Mouse (Mus musculus) megakaryocyte-erythroid progenitor cell, adult 5-6 weeks (primary cell): ENCODE data around the gene Gm49394. TPM values are rescaled to one million over a fixed set of nuclear protein-coding genes. Genes with fewer than 3 reads are reported as not detected.

ENCODE experiments used
- total RNA-seq, 2 experiments: library from RNA; stranded (forward) in 1 of 2; stranded (reverse) in 1 of 2; fragments of 200-1000, 215-1000 nt in 1 of 2; fragments of >200 nt in 1 of 2; fragmentation: Nextera tagmentation in 1 of 2; gene quantifications; 2 replicates each; pipeline ENCODE4 v1.2.3; 2014 to 2017

Gene Gm49394
- total RNA-seq, 2 experiments from 2014 or later: not detected

Other genes starting within 250 kb of the Gm49394 start
- 2.0 TPM in 1 of 2 replicates, not detected in the other for gene Syt8, start 235.1 kb downstream of the Gm49394 start, total RNA-seq (2014; fragmentation: Nextera tagmentation)
- not detected in 2 replicates for gene Syt8, start 235.1 kb downstream of the Gm49394 start, total RNA-seq (2017)
- gene Tnni2, start 228.1 kb downstream of the Gm49394 start, total RNA-seq (2014; fragmentation: Nextera tagmentation): not detected in 2 replicates
- gene Tnni2, start 228.1 kb downstream of the Gm49394 start, total RNA-seq (2017): 0.99 and 18.9 TPM in 2 replicates
- gene Lsp1, start 209.1 kb downstream of the Gm49394 start, total RNA-seq (2014; fragmentation: Nextera tagmentation): 16.9 and 39.8 TPM in 2 replicates
- gene Lsp1, start 209.1 kb downstream of the Gm49394 start, total RNA-seq (2017): 12.1 and 42.5 TPM in 2 replicates
- gene Tnnt3, start 171.1 kb downstream of the Gm49394 start, total RNA-seq (2014; fragmentation: Nextera tagmentation): not detected in 2 replicates
- not detected in 2 replicates for gene Tnnt3, start 171.1 kb downstream of the Gm49394 start, total RNA-seq (2017)
- 13.0 and 13.8 TPM in 2 replicates for gene Mrpl23, start 137.3 kb downstream of the Gm49394 start, total RNA-seq (2014; fragmentation: Nextera tagmentation)
- gene Mrpl23, start 137.3 kb downstream of the Gm49394 start, total RNA-seq (2017): 46.6 and 82.1 TPM in 2 replicates
- not detected in 2 replicates for gene Igf2, start 3.1 kb downstream of the Gm49394 start, total RNA-seq (2014; fragmentation: Nextera tagmentation)
- 0.46 TPM in 1 of 2 replicates, not detected in the other for gene Igf2, start 3.1 kb downstream of the Gm49394 start, total RNA-seq (2017)
- gene Ins2, start 73.4 kb upstream of the Gm49394 start, total RNA-seq (2014; fragmentation: Nextera tagmentation): not detected in 2 replicates
- gene Ins2, start 73.4 kb upstream of the Gm49394 start, total RNA-seq (2017): not detected in 2 replicates